Mouse (Mus musculus) cerebellum, adult 2 months (tissue): ENCODE data around the gene Fnip2.

Experiments
- CTCF ChIP-seq: fragments of 200-500 bp; IDR thresholded peaks from 2 replicates; pipeline ENCODE4 v1.5.1; 2011; ENCODE audit warnings: low read depth, mild to moderate bottlenecking, control low read depth, low read length, moderate library complexity, borderline replicate concordance; ENCODE audit not compliant: insufficient read depth
- POLR2A ChIP-seq: fragments of 200-500 bp; IDR thresholded peaks from 2 replicates; pipeline ENCODE4 v1.6.1; 2011; ENCODE audit warnings: low read length, control low read depth, borderline replicate concordance; ENCODE audit not compliant: insufficient read depth

GRCm38 (mm10) chr3:79418921-79419320 is 148.7 kb downstream of the Fnip2 start:
- TF ChIP-seq POLR2A: no peak
- TF ChIP-seq CTCF: no peak
